Comparison of ENCODE assay signal across 8 mouse cellular contexts in the genomic region with DNA sequence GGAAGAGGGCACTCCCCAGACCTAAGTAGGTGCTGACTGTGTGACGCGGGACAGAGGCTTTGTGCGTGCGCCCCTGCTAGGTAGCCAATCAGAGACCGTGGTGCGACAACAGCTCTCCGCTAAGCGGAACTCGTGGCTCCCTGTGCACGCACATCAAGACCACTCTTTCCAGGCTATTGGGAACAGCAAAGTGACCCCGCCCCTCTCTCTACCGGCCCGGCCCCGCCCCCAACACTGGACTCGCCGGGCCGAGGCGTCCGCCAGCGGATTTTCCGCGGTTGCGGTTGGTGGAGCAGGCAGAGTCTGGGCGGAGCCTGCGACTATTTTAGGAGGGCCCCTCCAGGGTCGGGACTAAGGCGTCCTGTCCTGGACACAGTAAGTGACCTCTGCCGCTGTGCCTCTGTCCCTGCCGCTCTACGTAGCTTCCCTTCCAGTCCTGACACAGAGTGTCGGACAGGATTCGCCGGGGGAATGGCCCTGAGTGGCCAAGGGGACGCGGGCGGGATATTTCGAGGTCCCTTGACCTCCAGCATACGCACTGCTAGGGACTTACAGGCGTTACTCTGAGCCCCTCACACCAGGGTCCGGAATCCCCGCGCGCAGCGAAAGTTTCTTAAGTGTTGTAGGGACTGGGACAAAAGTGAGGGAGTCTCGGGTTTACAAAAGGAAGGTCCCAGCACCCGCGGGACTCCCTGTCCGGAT. TPM values are rescaled to one million over a fixed set of nuclear protein-coding genes. Genes with fewer than 3 reads are reported as not detected.
DNase-seq lines count a peak whose midpoint lies in the region; ATAC-seq lines count a peak whose summit lies in the region.

Gene Tnfaip2, plus strand, starts transcription at position 161 of the 702 bp plus-strand sequence.

- under 1% methylated on average over 48 of the region's 48 CpGs for WGBS in forebrain, embryonic 16.5 days
- under 1% methylated on average over 48 of the region's 48 CpGs for WGBS in hindbrain, embryonic 11.5 days
- WGBS in limb, embryonic 15.5 days: under 1% methylated on average over 48 of the region's 48 CpGs
- WGBS in midbrain, embryonic 15.5 days: 1% methylated on average over 48 of the region's 48 CpGs

- peak within 1 kb of the TSS; percentile 40 for H3K4me3 ChIP-seq in forebrain, embryonic 16.5 days (replicated peaks; ENCODE audit: low read length)
- peak within 1 kb of the TSS; percentile 37 for H3K4me3 ChIP-seq in hindbrain, embryonic 11.5 days (ENCODE audit: low read depth, low read length)
- H3K4me3 ChIP-seq in limb, embryonic 15.5 days: peak within 1 kb of the TSS; percentile 37
- peak within 1 kb of the TSS; percentile 37 for H3K4me3 ChIP-seq in midbrain, embryonic 15.5 days

- H3K4me1 ChIP-seq in forebrain, embryonic 16.5 days (replicated peaks; ENCODE audit: control insufficient read depth, insufficient read depth, low read length): peaks cover 16% of the 10 kb centered on the region
- H3K4me1 ChIP-seq in hindbrain, embryonic 11.5 days (replicated peaks; ENCODE audit: control insufficient read depth, insufficient read depth, low read length): peaks cover 12% of the 10 kb centered on the region
- H3K4me1 ChIP-seq in limb, embryonic 15.5 days: peaks cover 38% of the 10 kb centered on the region
- H3K4me1 ChIP-seq in midbrain, embryonic 15.5 days: peaks cover 18% of the 10 kb centered on the region

- peak; percentile 66 for DNase-seq in ES-CJ7 (ENCODE audit: low read depth, low spot score)
- peak; percentile 89 to 92 for DNase-seq in adrenal gland, postnatal 36 days
- peak; percentile 80 for DNase-seq in hindbrain, embryonic 11.5 days (ENCODE audit: low spot score)
- DNase-seq in testis, postnatal 10 days (ENCODE audit: low spot score): peak; percentile 76
- no peak for DNase-seq in right cerebral cortex, adult 2 months (ENCODE audit: low spot score in 2 of 2)

- ATAC-seq in forebrain, embryonic 16.5 days: peak; percentile 54; the same call in 1 of the 2 replicates
- ATAC-seq in hindbrain, embryonic 11.5 days (ENCODE audit: low FRiP score): peak; percentile 85
- ATAC-seq in limb, embryonic 15.5 days (ENCODE audit: insufficient number of reproducible peaks, low FRiP score, low TSS enrichment, low read depth): peak; percentile 36; the same call in 1 of the 2 replicates
- ATAC-seq in midbrain, embryonic 15.5 days (replicated peaks): peak; percentile 53

- H3K36me3 ChIP-seq in forebrain, embryonic 16.5 days (ENCODE audit: control insufficient read depth, insufficient read depth): no peaks in the 10 kb centered on the region
- no peaks in the 10 kb centered on the region for H3K36me3 ChIP-seq in hindbrain, embryonic 11.5 days (ENCODE audit: control insufficient read depth, insufficient read depth, low read length)
- H3K36me3 ChIP-seq in limb, embryonic 15.5 days: no peaks in the 10 kb centered on the region
- no peaks in the 10 kb centered on the region for H3K36me3 ChIP-seq in midbrain, embryonic 15.5 days (replicated peaks)

- no peaks in the 10 kb centered on the region for H3K9me3 ChIP-seq in forebrain, embryonic 16.5 days (ENCODE audit: control insufficient read depth, low read length)
- no peaks in the 10 kb centered on the region for H3K9me3 ChIP-seq in hindbrain, embryonic 11.5 days (ENCODE audit: control insufficient read depth, low read length)
- H3K9me3 ChIP-seq in limb, embryonic 15.5 days: no peaks in the 10 kb centered on the region
- H3K9me3 ChIP-seq in midbrain, embryonic 15.5 days: no peaks in the 10 kb centered on the region

- no peak within 1 kb of the TSS for H3K27ac ChIP-seq in forebrain, embryonic 16.5 days (ENCODE audit: low read length)
- no peak within 1 kb of the TSS for H3K27ac ChIP-seq in hindbrain, embryonic 11.5 days (ENCODE audit: low read depth, low read length)
- no peak within 1 kb of the TSS for H3K27ac ChIP-seq in limb, embryonic 15.5 days
- H3K27ac ChIP-seq in midbrain, embryonic 15.5 days: no peak within 1 kb of the TSS

- H3K27me3 ChIP-seq in forebrain, embryonic 16.5 days (replicated peaks; ENCODE audit: control insufficient read depth, insufficient read depth, low read length): peaks cover 73% of the 10 kb centered on the region
- peaks cover 65% of the 10 kb centered on the region for H3K27me3 ChIP-seq in hindbrain, embryonic 11.5 days (ENCODE audit: control insufficient read depth, insufficient read depth, low read length)
- H3K27me3 ChIP-seq in limb, embryonic 15.5 days: peaks cover 95% of the 10 kb centered on the region
- peaks cover 61% of the 10 kb centered on the region for H3K27me3 ChIP-seq in midbrain, embryonic 15.5 days (replicated peaks)

- peak within 1 kb of the TSS; percentile 37 for H3K9ac ChIP-seq in forebrain, embryonic 16.5 days (replicated peaks; ENCODE audit: low read depth, low read length)
- peak within 1 kb of the TSS; percentile 35; the same call in 1 of the 2 replicates for H3K9ac ChIP-seq in hindbrain, embryonic 11.5 days (ENCODE audit: low read depth, low read length)
- no peak within 1 kb of the TSS for H3K9ac ChIP-seq in limb, embryonic 15.5 days
- no peak within 1 kb of the TSS for H3K9ac ChIP-seq in midbrain, embryonic 15.5 days

- H3K4me2 ChIP-seq in forebrain, embryonic 16.5 days (ENCODE audit: low read length): peak within 1 kb of the TSS; percentile 73
- peak within 1 kb of the TSS; percentile 75 for H3K4me2 ChIP-seq in hindbrain, embryonic 11.5 days (replicated peaks; ENCODE audit: low read depth, low read length)
- H3K4me2 ChIP-seq in limb, embryonic 15.5 days: peak within 1 kb of the TSS; percentile 67
- peak within 1 kb of the TSS; percentile 62 for H3K4me2 ChIP-seq in midbrain, embryonic 15.5 days

RNA-seq across cellular contexts. Expression of gene Tnfaip2, which starts in this region (rescaled TPM):
- 10 to 100 TPM; 13.9 to 14.3 TPM for total RNA-seq in adrenal gland, postnatal 36 days (2021)
- 0.63 and 0.84 TPM in 2 replicates for polyA plus RNA-seq in forebrain, embryonic 16.5 days (2015; fragmentation: Nextera tagmentation; extraction: Ambion mirVana)
- polyA plus RNA-seq in hindbrain, embryonic 11.5 days (2014; fragmentation: Nextera tagmentation; extraction: Ambion mirVana): 1.9 and 2.0 TPM in 2 replicates
- polyA plus RNA-seq in limb, embryonic 15.5 days (2015; fragmentation: Nextera tagmentation; extraction: Ambion mirVana): 8.3 and 8.4 TPM in 2 replicates
- 0.38 and 1.3 TPM in 2 replicates for polyA plus RNA-seq in midbrain, embryonic 15.5 days (2015; fragmentation: Nextera tagmentation; extraction: Ambion mirVana)

Comparison
In these comparisons a context has a peak if more than half of its experiments do, and no peak if none do; other contexts are left out.
1. Peak in ATAC-seq, H3K4me3 ChIP-seq, H3K9ac ChIP-seq and H3K4me2 ChIP-seq in forebrain, embryonic 16.5 days; RNA of the gene not detected or under 1 TPM.
2. DNase-seq: peak in ES-CJ7 (single experiment), adrenal gland, postnatal 36 days (2 of 2), hindbrain, embryonic 11.5 days (single experiment) and testis, postnatal 10 days (single experiment); none in right cerebral cortex, adult 2 months (0 of 2).
3. Peak in every context shown above with its lines, with median percentiles within 50 percentile points of each other: ATAC-seq, H3K4me2 ChIP-seq and H3K4me3 ChIP-seq.